Mouse (Mus musculus) forebrain, embryonic 11.5 days (tissue): ENCODE measurements around the gene Uqcrq. TPM values are rescaled to one million over a fixed set of nuclear protein-coding genes. Genes with fewer than 3 reads are reported as not detected.
A peak's percentile ranks its signal among the peaks of the same experiment; 100 is the strongest.
"Not testable (repeated sequence)": the region's sequence is repeated elsewhere in the genome, so short reads cannot be mapped to it uniquely, and the experiment has no call there.

Experiments
- ATAC-seq: fragments of 200-750 bp; cut with Nextera tagmentation; replicated peaks from 2 replicates; pipeline ENCODE4 v1.8.0; 2017; ENCODE audit warnings: moderate TSS enrichment; ENCODE audit not compliant: low FRiP score
- DNase-seq: peaks from one replicate; pipeline ENCODE4 v3.0.0-alpha.2; 2017; ENCODE audit warnings: low spot score
- H3K27ac ChIP-seq: fragments of 300-500 bp; sonication (generic); 2 replicates; pipeline ENCODE4 v1.5.1; 2014; ENCODE audit warnings: low read depth, low read length
- H3K27me3 ChIP-seq: fragments of 300-500 bp; sonication (generic); 2 replicates; pipeline ENCODE4 v1.6.1; 2014; ENCODE audit warnings: mild to moderate bottlenecking, low read length, mixed read lengths; ENCODE audit not compliant: control insufficient read depth, insufficient read depth
- H3K36me3 ChIP-seq: fragments of 300-500 bp; sonication (generic); 2 replicates; pipeline ENCODE4 v1.6.1; 2014; ENCODE audit warnings: mild to moderate bottlenecking, low read length, moderate library complexity, mixed read lengths; ENCODE audit not compliant: control insufficient read depth, insufficient read depth
- H3K4me1 ChIP-seq: fragments of 300-500 bp; sonication (generic); replicated peaks from 2 replicates; pipeline ENCODE4 v1.6.1; 2014; ENCODE audit warnings: low read length, mixed read lengths; ENCODE audit not compliant: control insufficient read depth, insufficient read depth
- H3K4me2 ChIP-seq: fragments of 300-500 bp; sonication (generic); 2 replicates; pipeline ENCODE4 v1.6.1; 2014; ENCODE audit warnings: low read depth, mild to moderate bottlenecking, low read length, moderate library complexity, mixed read lengths; ENCODE audit not compliant: severe bottlenecking
- H3K4me3 ChIP-seq: fragments of 300-500 bp; sonication (generic); 2 replicates; pipeline ENCODE4 v1.5.1; 2014; ENCODE audit warnings: low read depth, low read length
- H3K9ac ChIP-seq: fragments of 300-500 bp; sonication (generic); 2 replicates; pipeline ENCODE4 v1.6.1; 2014; ENCODE audit warnings: low read length
- H3K9me3 ChIP-seq: fragments of 300-500 bp; sonication (generic); 2 replicates; pipeline ENCODE4 v1.6.1; 2016; ENCODE audit warnings: low read length, mixed read lengths; ENCODE audit not compliant: control insufficient read depth
- WGBS: fragments of 180-500 bp; shearing (Covaris S2); extraction: QIAGEN DNeasy Blood & Tissue Kit; methylation state at CpG from one replicate; pipeline ENCODE4 v1.1.7; 2014; 5-methylcytosine and 5-hydroxymethylcytosine counted together
- polyA plus RNA-seq: library from polyadenylated mRNA; unstranded; fragments of >200 nt; fragmentation: Nextera tagmentation; extraction: Ambion mirVana; gene quantifications from 2 replicates; pipeline ENCODE4 v1.2.1, GENCODE M21; 2014

Gene Uqcrq
- polyA plus RNA-seq, 1 experiment from 2014 or later: 564 TPM

DNA sequence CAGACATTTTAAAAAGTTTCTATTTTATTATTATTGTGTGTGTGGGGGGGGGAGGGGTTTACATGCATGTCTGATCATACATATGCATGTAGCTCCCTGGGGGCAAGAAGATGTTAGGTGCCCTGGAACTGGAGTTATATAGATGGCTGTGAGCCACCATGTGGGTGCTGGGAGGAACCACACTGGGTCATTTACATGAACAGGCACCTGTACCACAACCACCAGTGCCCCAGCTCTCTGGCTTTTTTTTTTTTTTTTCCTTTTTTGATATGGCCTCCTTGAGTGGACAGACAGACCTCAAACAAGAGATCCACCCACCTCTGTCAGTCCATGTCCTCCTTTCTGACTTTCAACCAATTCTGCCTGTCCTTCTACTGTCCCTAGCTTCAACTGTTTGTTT lies 1.4 kb downstream of the Uqcrq start:
- no peaks in the 10 kb centered on the region for H3K9me3 ChIP-seq
- H3K27ac ChIP-seq: no peak overlapping the region
- ATAC-seq (no peak), DNase-seq (no peak)
- no peak overlapping the region for H3K9ac ChIP-seq
- no peaks in the 10 kb centered on the region; the same call in 1 of the 2 replicates for H3K36me3 ChIP-seq
- no peak overlapping the region for H3K4me3 ChIP-seq
- peaks cover 3% of the 10 kb centered on the region; the same call in 1 of the 2 replicates for H3K4me1 ChIP-seq
- H3K27me3 ChIP-seq: no peaks in the 10 kb centered on the region
- H3K4me2 ChIP-seq: 0 out of 2 replicates have a peak overlapping the region, but pooled peaks have one; percentile 85

DNA sequence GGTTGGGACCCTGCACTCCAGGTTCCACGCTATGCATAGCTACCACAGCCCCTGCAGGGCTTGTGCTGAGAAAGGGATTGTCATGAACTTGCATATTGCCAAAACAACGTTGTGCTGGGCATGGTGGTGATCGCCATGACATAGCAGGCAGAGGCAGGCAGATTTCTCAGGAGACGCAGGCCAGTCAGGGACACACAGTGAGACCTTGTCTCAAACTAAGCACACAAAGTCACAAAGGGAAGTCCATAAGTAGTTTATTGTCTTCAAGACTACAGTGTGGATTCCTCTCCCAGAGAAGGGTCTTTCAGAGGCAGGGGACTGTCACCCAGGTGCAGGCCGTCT lies 1.9 kb downstream of the Uqcrq start:
- ATAC-seq: no peak
- H3K4me1 ChIP-seq: peaks cover 3% of the 10 kb centered on the region; the same call in 1 of the 2 replicates
- no peak overlapping the region for H3K9ac ChIP-seq
- no peak overlapping the region for H3K4me2 ChIP-seq
- no peak overlapping the region for H3K4me3 ChIP-seq
- no peaks in the 10 kb centered on the region for H3K9me3 ChIP-seq
- no peak for DNase-seq
- no peaks in the 10 kb centered on the region; the same call in 1 of the 2 replicates for H3K36me3 ChIP-seq
- no peaks in the 10 kb centered on the region for H3K27me3 ChIP-seq
- no peak overlapping the region for H3K27ac ChIP-seq
- 96% methylated on average over 5 of the region's 5 CpGs for WGBS

DNA sequence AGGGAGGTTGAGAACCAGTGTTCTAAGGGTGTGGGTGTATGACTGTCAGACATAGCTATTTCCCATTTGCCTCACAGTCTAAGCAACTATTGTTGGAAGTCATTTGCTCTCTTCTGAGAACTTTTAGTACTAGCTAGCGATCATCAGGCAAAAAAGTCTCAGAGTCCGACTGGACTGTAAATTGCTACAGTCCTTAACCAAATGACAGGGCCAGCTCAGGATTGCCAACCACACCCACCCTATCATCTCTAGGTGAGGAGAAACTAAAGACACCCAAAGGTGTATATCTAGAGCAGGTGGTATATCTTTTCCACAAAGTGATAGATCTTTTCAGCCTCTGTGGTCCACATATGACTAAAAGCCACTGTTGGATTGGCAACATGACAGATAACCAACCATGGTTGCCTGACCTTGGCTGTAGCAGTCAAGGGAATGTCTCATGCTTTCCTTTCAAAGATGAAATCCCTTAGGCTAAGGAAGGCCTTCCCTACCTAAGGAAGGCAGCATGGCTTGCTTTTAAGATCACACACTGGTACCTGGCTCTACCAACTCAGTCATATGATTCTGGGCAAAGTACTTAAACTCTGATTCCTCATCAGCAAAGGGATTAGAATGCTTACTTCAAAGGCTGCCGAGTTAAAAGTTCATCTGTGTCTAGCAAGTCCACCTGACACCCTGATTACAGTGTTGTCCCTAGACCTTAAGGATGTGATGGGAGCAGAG lies 2.5 kb downstream of the Uqcrq start:
- no peak overlapping the region for H3K4me2 ChIP-seq
- no peaks in the 10 kb centered on the region; the same call in 1 of the 2 replicates for H3K36me3 ChIP-seq
- no peak overlapping the region for H3K9ac ChIP-seq
- DNase-seq: no peak
- H3K9me3 ChIP-seq: no peaks in the 10 kb centered on the region
- 92% methylated on average over 3 of the region's 3 CpGs for WGBS
- no peaks in the 10 kb centered on the region for H3K27me3 ChIP-seq
- no peak for ATAC-seq
- no peak overlapping the region for H3K4me3 ChIP-seq
- H3K4me1 ChIP-seq: peaks cover 3% of the 10 kb centered on the region; the same call in 1 of the 2 replicates
- no peak overlapping the region for H3K27ac ChIP-seq

DNA sequence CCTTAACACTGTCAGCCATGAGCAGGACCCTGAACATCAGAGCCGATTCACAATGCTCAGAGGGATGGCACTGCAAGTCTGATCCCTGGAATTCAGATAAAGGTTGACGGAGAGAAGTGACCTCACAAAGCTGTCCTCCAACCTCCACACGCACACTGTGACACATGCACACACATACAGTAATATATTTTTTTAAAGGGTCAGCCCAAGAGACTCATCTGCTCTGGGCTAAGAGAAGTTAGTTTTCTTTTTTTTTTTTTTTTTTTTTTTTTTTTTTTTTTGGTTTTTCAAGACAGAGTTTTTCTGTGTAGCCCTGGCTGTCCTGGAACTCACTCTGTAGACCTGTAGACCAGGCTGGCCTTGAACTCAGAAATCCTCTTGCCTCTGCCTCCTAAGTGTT lies 3.7 kb downstream of the Uqcrq start:
- DNase-seq, H3K27ac ChIP-seq, ATAC-seq: not testable (repeated sequence)

DNA sequence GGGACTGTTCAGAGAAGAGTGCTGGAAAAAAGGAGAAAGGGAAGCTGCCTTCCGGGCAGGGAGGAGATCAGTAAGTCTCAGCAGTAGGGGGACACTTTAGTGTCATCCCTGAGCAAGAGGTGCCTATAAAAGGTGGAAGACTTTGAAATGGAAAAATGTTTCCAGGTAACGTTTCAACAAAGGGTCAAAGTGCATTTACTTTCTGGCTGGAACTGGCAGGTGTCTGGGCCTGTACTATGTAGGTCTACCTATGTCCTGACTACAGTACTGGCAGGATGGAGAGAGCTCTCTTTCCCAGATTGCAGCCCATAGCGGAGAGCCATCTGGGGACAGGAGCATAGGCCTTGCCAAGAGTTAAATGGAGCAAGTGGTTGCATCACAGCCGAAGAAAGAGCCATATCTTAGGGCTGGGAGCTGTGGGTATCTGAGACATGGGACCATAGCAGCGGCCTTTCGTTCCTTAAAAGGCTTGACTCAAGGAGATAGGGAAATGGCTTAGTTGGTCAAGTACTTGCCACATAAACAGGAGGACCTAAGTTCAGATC lies 4.8 kb downstream of the Uqcrq start:
- Histone ChIP-seq H3K27me3 (no peaks in the 10 kb centered on the region), H3K36me3 (no peaks in the 10 kb centered on the region; the same call in 1 of the 2 replicates), H3K9me3 (no peaks in the 10 kb centered on the region), H3K4me2 (no peak overlapping the region), H3K4me3 (no peak overlapping the region), H3K4me1 (no peaks in the 10 kb centered on the region; the same call in 1 of the 2 replicates), H3K9ac (no peak overlapping the region), H3K27ac (no peak overlapping the region)
- ATAC-seq (no peak), DNase-seq (no peak)
- 86% methylated on average over 6 of the region's 6 CpGs for WGBS

More for the DNA sequence above, 3.7 kb downstream of the Uqcrq start:
- H3K9me3 ChIP-seq, H3K4me2 ChIP-seq, H3K27me3 ChIP-seq, H3K9ac ChIP-seq, H3K36me3 ChIP-seq, H3K4me1 ChIP-seq, H3K4me3 ChIP-seq: not testable (repeated sequence)
- WGBS: 89% methylated on average over 3 of the region's 3 CpGs

DNA sequence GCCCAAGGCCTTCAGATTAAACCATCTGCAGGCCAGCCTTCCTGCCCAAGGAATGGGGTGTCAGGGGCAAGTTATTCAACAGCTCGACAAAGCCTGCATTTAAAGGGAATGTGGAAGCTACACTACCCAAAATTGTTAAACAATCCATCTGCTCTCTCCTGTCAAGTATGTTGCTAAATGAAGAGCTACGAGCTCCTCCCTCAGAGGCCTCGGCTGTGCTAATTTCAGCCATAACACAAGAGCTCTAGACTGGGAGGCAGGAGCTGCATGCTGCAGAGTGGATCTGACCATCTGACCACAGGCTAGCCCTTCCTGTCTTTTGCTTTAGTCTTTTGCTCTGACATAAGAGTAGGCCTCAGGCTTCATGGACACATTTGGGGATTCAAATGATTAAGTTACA lies 5.4 kb downstream of the Uqcrq start:
- no peaks in the 10 kb centered on the region for H3K27me3 ChIP-seq
- no peak overlapping the region for H3K4me3 ChIP-seq
- H3K36me3 ChIP-seq: no peaks in the 10 kb centered on the region; the same call in 1 of the 2 replicates
- H3K9me3 ChIP-seq: no peaks in the 10 kb centered on the region
- no peak overlapping the region for H3K9ac ChIP-seq
- WGBS: 82% methylated on average over 3 of the region's 3 CpGs
- H3K27ac ChIP-seq: no peak overlapping the region
- no peaks in the 10 kb centered on the region; the same call in 1 of the 2 replicates for H3K4me1 ChIP-seq
- ATAC-seq (no peak), DNase-seq (no peak)
- no peak overlapping the region for H3K4me2 ChIP-seq

DNA sequence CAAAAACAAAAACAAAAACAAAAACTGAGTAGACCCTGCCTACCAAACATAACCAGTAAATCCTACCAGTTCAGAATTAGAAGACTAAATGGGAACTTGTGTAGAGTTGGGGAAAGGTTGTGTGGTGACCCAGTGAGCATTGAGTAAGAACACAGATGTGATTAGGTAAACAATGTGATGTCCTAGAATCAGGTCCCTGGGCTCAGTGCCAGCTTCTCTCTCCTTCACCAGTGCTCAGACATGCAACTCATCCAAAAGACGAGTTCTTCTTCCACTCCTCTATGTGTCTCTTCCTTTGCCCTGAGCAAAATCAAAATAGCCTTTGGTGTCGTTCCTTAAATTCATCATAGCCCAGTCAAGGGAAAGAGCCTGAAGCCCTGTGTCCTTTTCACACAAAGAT lies 5.8 kb downstream of the Uqcrq start:
- 84% methylated on average over 2 of the region's 2 CpGs for WGBS
- Histone ChIP-seq H3K4me3 (no peak overlapping the region), H3K9me3 (no peaks in the 10 kb centered on the region), H3K27me3 (no peaks in the 10 kb centered on the region), H3K36me3 (no peaks in the 10 kb centered on the region; the same call in 1 of the 2 replicates), H3K27ac (no peak overlapping the region), H3K4me2 (no peak overlapping the region), H3K9ac (no peak overlapping the region), H3K4me1 (no peaks in the 10 kb centered on the region; the same call in 1 of the 2 replicates)
- ATAC-seq (no peak), DNase-seq (no peak)

DNA sequence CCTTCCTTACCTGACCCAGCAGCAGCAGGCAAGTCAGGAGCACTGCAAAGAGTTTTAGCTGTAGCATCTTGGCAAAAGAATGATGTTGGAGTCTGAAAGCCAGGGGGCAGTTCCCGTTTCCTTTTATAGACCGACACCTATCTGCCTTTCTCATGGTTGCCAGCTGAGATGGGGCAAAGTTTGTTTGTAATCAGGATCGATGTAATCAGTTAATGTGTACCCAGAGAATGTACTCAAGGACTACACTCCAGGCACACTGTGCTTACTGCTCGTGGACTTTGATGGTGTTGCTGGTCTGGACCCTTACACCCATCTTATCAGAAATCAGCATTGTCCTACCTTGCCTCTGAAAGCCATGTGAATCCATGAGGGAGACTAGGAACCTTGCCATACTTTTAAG lies 7.6 kb downstream of the Uqcrq start, which contains the start of gene Leap2:
Leap2 (minus strand) TSS at position 135 of the 400 bp plus-strand sequence.
- H3K4me3 ChIP-seq: no peak within 1 kb of the TSS
- no peaks in the 10 kb centered on the region for H3K4me1 ChIP-seq
- no peak within 1 kb of the TSS for H3K4me2 ChIP-seq
- 94% methylated on average over 4 of the region's 4 CpGs for WGBS
- H3K27ac ChIP-seq: no peak within 1 kb of the TSS
- no peaks in the 10 kb centered on the region for H3K9me3 ChIP-seq
- H3K27me3 ChIP-seq: no peaks in the 10 kb centered on the region
- H3K36me3 ChIP-seq: no peaks in the 10 kb centered on the region; the same call in 1 of the 2 replicates
- DNase-seq (no peak), ATAC-seq (no peak)
- H3K9ac ChIP-seq: no peak within 1 kb of the TSS

DNA sequence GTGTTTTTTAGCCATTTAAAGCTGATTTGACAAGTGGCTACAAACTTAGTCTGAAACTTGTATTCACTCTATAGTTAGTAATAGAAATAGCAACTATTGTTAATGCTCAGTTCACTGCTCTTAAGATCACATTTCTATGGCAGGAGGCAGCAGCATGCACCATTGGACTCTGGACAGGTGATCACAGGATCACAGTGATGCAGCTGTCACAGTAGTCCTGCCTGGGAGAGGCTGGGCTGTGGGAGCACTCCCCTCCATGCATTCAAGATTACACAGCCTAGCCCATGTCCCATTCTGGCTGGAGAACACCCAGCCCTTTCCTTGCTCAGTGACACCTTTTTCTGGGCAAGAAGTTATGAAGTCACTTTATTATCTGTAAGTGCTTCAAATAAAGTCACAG lies 12.6 kb downstream of the Uqcrq start:
- Histone ChIP-seq H3K36me3 (peaks cover 2% of the 10 kb centered on the region; the same call in 1 of the 2 replicates), H3K4me2 (no peak overlapping the region), H3K4me1 (no peaks in the 10 kb centered on the region), H3K27ac (no peak overlapping the region), H3K9ac (no peak overlapping the region), H3K9me3 (no peaks in the 10 kb centered on the region), H3K27me3 (no peaks in the 10 kb centered on the region), H3K4me3 (no peak overlapping the region)
- ATAC-seq (no peak), DNase-seq (no peak)
